Mouse (Mus musculus): Measurements from ENCODE around the gene Nup93. TPM values are rescaled to one million over a fixed set of nuclear protein-coding genes. Genes with fewer than 3 reads are reported as not detected.

Nup93 gene
- polyA plus RNA-seq, 1 experiment from 2014 or later, result 76.0 TPM

GRCm38 (mm10) chr8:94191101-94191691, 23.2 kb upstream of the Nup93 start:
- 29% methylated on average over 21 of the region's 21 CpGs for WGBS
- ATAC-seq, result no peak

GRCm38 (mm10) chr8:94192926-94193325, 21.4 kb upstream of the Nup93 start:
- peaks cover 3% of the 10 kb centered on the region; the same call in 1 of the 2 replicates for H3K4me1 ChIP-seq (replicated peaks)
- 74% methylated on average over 1 of the region's 1 CpGs for WGBS
- H3K4me3 ChIP-seq (replicated peaks), result no peak overlapping the region
- no peaks in the 10 kb centered on the region for H3K9me3 ChIP-seq
- no peak overlapping the region for H3K9ac ChIP-seq (replicated peaks)
- no peak for ATAC-seq
- no peak overlapping the region for H3K27ac ChIP-seq
- H3K4me2 ChIP-seq (replicated peaks), result no peak overlapping the region
- H3K36me3 ChIP-seq, result no peaks in the 10 kb centered on the region
- H3K27me3 ChIP-seq, result peaks cover 5% of the 10 kb centered on the region; the same call in 1 of the 2 replicates

More at GRCm38 (mm10) chr8:94191101-94191691, 23.2 kb upstream of the Nup93 start:
- H3K4me3 ChIP-seq (replicated peaks), result peak overlapping the region; percentile 26
- no peaks in the 10 kb centered on the region for H3K36me3 ChIP-seq
- H3K27me3 ChIP-seq, result peaks cover 22% of the 10 kb centered on the region
- H3K4me2 ChIP-seq (replicated peaks), result peak overlapping the region; percentile 51
- peaks cover 20% of the 10 kb centered on the region for H3K4me1 ChIP-seq (replicated peaks)
- no peak overlapping the region for H3K27ac ChIP-seq
- no peak overlapping the region for H3K9ac ChIP-seq (replicated peaks)
- H3K9me3 ChIP-seq, result no peaks in the 10 kb centered on the region

- 89% methylated on average over 7 of the region's 7 CpGs for WGBS
- Histone ChIP-seq H3K4me1 (replicated peaks) (peaks cover 3% of the 10 kb centered on the region; the same call in 1 of the 2 replicates), H3K27ac (no peak overlapping the region), H3K36me3 (no peaks in the 10 kb centered on the region), H3K4me3 (replicated peaks) (no peak overlapping the region), H3K4me2 (replicated peaks) (no peak overlapping the region), H3K9ac (replicated peaks) (no peak overlapping the region), H3K27me3 (no peaks in the 10 kb centered on the region), H3K9me3 (no peaks in the 10 kb centered on the region)
- ATAC-seq, result no peak
These were observed 19.7 kb upstream of the Nup93 start for GRCm38 (mm10) chr8:94194591-94195223.

- Histone ChIP-seq H3K4me3 (replicated peaks) (no peak overlapping the region), H3K4me2 (replicated peaks) (no peak overlapping the region), H3K4me1 (replicated peaks) (no peaks in the 10 kb centered on the region), H3K27me3 (no peaks in the 10 kb centered on the region), H3K9ac (replicated peaks) (no peak overlapping the region), H3K36me3 (no peaks in the 10 kb centered on the region), H3K27ac (no peak overlapping the region), H3K9me3 (no peaks in the 10 kb centered on the region)
- ATAC-seq, result peak; percentile 63
- WGBS, result 46% methylated on average over 10 of the region's 10 CpGs
These were observed 15.0 kb upstream of the Nup93 start for GRCm38 (mm10) chr8:94199202-94199869.

GRCm38 (mm10) chr8:94204043-94204442, 10.3 kb upstream of the Nup93 start:
- no peaks in the 10 kb centered on the region for H3K4me1 ChIP-seq (replicated peaks)
- H3K4me3 ChIP-seq (replicated peaks), result no peak overlapping the region
- H3K27me3 ChIP-seq, result no peaks in the 10 kb centered on the region
- no peaks in the 10 kb centered on the region for H3K9me3 ChIP-seq
- H3K4me2 ChIP-seq (replicated peaks), result no peak overlapping the region
- ATAC-seq, result no peak
- H3K27ac ChIP-seq, result no peak overlapping the region
- H3K36me3 ChIP-seq, result no peaks in the 10 kb centered on the region
- no peak overlapping the region for H3K9ac ChIP-seq (replicated peaks)
- 70% methylated on average over 3 of the region's 3 CpGs for WGBS

GRCm38 (mm10) chr8:94205736-94206135, 8.6 kb upstream of the Nup93 start:
- no peak overlapping the region for H3K4me3 ChIP-seq (replicated peaks)
- H3K27me3 ChIP-seq, result no peaks in the 10 kb centered on the region
- no peaks in the 10 kb centered on the region for H3K36me3 ChIP-seq
- peak; percentile 67; the same call in 1 of the 2 replicates for ATAC-seq
- no peak overlapping the region for H3K4me2 ChIP-seq (replicated peaks)
- no peak overlapping the region for H3K9ac ChIP-seq (replicated peaks)
- WGBS, result 17% methylated on average over 5 of the region's 5 CpGs
- H3K4me1 ChIP-seq (replicated peaks), result no peaks in the 10 kb centered on the region
- no peaks in the 10 kb centered on the region for H3K9me3 ChIP-seq
- H3K27ac ChIP-seq, result no peak overlapping the region

- no peaks in the 10 kb centered on the region for H3K27me3 ChIP-seq
- no peaks in the 10 kb centered on the region for H3K4me1 ChIP-seq (replicated peaks)
- no peaks in the 10 kb centered on the region for H3K9me3 ChIP-seq
- no peak overlapping the region for H3K27ac ChIP-seq
- 74% methylated on average over 8 of the region's 8 CpGs for WGBS
- ATAC-seq, result no peak
- no peak overlapping the region for H3K4me3 ChIP-seq (replicated peaks)
- H3K36me3 ChIP-seq, result no peaks in the 10 kb centered on the region
- H3K4me2 ChIP-seq (replicated peaks), result no peak overlapping the region
- no peak overlapping the region for H3K9ac ChIP-seq (replicated peaks)
These were observed 8.1 kb upstream of the Nup93 start for GRCm38 (mm10) chr8:94206256-94206655.

GRCm38 (mm10) chr8:94207491-94207890, 6.9 kb upstream of the Nup93 start:
- H3K9ac ChIP-seq (replicated peaks), result no peak overlapping the region
- H3K4me1 ChIP-seq (replicated peaks), result no peaks in the 10 kb centered on the region
- H3K27me3 ChIP-seq, result no peaks in the 10 kb centered on the region
- WGBS, result 68% methylated on average over 2 of the region's 2 CpGs
- no peaks in the 10 kb centered on the region for H3K36me3 ChIP-seq
- no peak overlapping the region for H3K4me3 ChIP-seq (replicated peaks)
- no peak overlapping the region for H3K4me2 ChIP-seq (replicated peaks)
- no peaks in the 10 kb centered on the region for H3K9me3 ChIP-seq
- H3K27ac ChIP-seq, result no peak overlapping the region
- no peak for ATAC-seq

- H3K4me1 ChIP-seq (replicated peaks), result peaks cover 5% of the 10 kb centered on the region; the same call in 1 of the 2 replicates
- 77% methylated on average over 6 of the region's 6 CpGs for WGBS
- H3K27me3 ChIP-seq, result no peaks in the 10 kb centered on the region
- H3K4me2 ChIP-seq (replicated peaks), result no peak overlapping the region
- H3K9ac ChIP-seq (replicated peaks), result no peak overlapping the region
- no peak overlapping the region for H3K4me3 ChIP-seq (replicated peaks)
- H3K36me3 ChIP-seq, result no peaks in the 10 kb centered on the region
- ATAC-seq, result no peak
- H3K9me3 ChIP-seq, result no peaks in the 10 kb centered on the region
- no peak overlapping the region for H3K27ac ChIP-seq
These were observed 4.7 kb upstream of the Nup93 start for GRCm38 (mm10) chr8:94209639-94210038.

- H3K4me1 ChIP-seq (replicated peaks), result peaks cover 11% of the 10 kb centered on the region
These were observed 4.1 kb upstream of the Nup93 start for GRCm38 (mm10) chr8:94210225-94210624.

GRCm38 (mm10) chr8:94213819-94214218, 545 bp upstream of the Nup93 start:
- Histone ChIP-seq H3K9ac (replicated peaks) (peak overlapping the region; percentile 34; the same call in 1 of the 2 replicates), H3K36me3 (no peaks in the 10 kb centered on the region), H3K4me3 (replicated peaks) (peak overlapping the region; percentile 86), H3K4me1 (replicated peaks) (peaks cover 27% of the 10 kb centered on the region), H3K4me2 (replicated peaks) (peak overlapping the region; percentile 79), H3K27me3 (no peaks in the 10 kb centered on the region), H3K9me3 (no peaks in the 10 kb centered on the region), H3K27ac (no peak overlapping the region)
- no peak for ATAC-seq
- 62% methylated on average over 6 of the region's 6 CpGs for WGBS

More at GRCm38 (mm10) chr8:94210225-94210624, 4.1 kb upstream of the Nup93 start:
- Histone ChIP-seq H3K4me3 (replicated peaks) (no peak overlapping the region), H3K4me2 (replicated peaks) (no peak overlapping the region), H3K36me3 (no peaks in the 10 kb centered on the region), H3K9ac (replicated peaks) (no peak overlapping the region), H3K27ac (no peak overlapping the region), H3K27me3 (no peaks in the 10 kb centered on the region), H3K9me3 (no peaks in the 10 kb centered on the region)
- no peak for ATAC-seq
- WGBS, result 60% methylated on average over 3 of the region's 3 CpGs

GRCm38 (mm10) chr8:94227381-94227939, 13.1 kb downstream of the Nup93 start:
- no peaks in the 10 kb centered on the region for H3K27me3 ChIP-seq
- no peaks in the 10 kb centered on the region for H3K9me3 ChIP-seq
- 95% methylated on average over 7 of the region's 7 CpGs for WGBS
- no peak overlapping the region for H3K27ac ChIP-seq
- H3K4me2 ChIP-seq (replicated peaks), result no peak overlapping the region
- peaks cover 20% of the 10 kb centered on the region for H3K36me3 ChIP-seq
- H3K4me3 ChIP-seq (replicated peaks), result no peak overlapping the region
- ATAC-seq, result no peak
- H3K9ac ChIP-seq (replicated peaks), result no peak overlapping the region
- H3K4me1 ChIP-seq (replicated peaks), result no peaks in the 10 kb centered on the region
